Mouse (Mus musculus): Measurements from ENCODE around the gene Cecr2.

GRCm38 (mm10) chr6:120744266-120744665, 78.1 kb downstream of the Cecr2 start:
- TF ChIP-seq POLR2A (IDR thresholded peaks at IDR 0.05; ENCODE audit: borderline replicate concordance, low read depth, low read length) (no peak), CTCF (IDR thresholded peaks at IDR 0.05; ENCODE audit: low read depth, low read length) (no peak)
